Mouse (Mus musculus): ENCODE results near the gene Tspan15. TPM values are rescaled to one million over a fixed set of nuclear protein-coding genes. Genes with fewer than 3 reads are reported as not detected.

The Tspan15 gene
- polyA plus RNA-seq, 1 experiment from 2014 or later: 10.4 TPM

DNA sequence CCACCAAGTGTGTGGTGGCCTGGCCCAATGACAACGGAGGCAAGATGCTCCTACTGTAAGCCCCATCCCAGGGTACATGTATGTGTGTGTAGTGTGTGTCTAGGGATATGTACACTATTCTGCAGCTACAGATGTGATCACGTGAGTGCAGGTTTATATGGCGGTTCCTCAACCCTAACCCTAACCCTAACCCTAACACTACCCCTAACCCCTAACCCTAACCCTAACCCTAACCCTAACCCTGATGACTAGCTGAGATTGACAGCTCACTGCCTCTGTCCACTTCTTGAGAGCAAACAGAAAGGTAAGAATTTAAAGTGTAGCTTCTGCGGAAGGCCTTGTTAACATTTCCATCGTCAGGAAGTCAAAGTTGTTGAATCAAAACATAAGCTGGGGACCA lies 27.2 kb upstream of the Tspan15 start:
- Histone ChIP-seq H3K9ac (ENCODE audit: low read length) (no peak overlapping the region), H3K36me3 (ENCODE audit: control insufficient read depth, insufficient read depth, low read length) (no peaks in the 10 kb centered on the region), H3K9me3 (ENCODE audit: control insufficient read depth, low read length) (no peaks in the 10 kb centered on the region), H3K27me3 (ENCODE audit: control insufficient read depth, insufficient read depth, low read length) (no peaks in the 10 kb centered on the region), H3K4me3 (ENCODE audit: low read depth, low read length) (no peak overlapping the region), H3K27ac (replicated peaks; ENCODE audit: low read depth, low read length) (no peak overlapping the region), H3K4me1 (ENCODE audit: control insufficient read depth, insufficient read depth, low read length) (no peaks in the 10 kb centered on the region), H3K4me2 (ENCODE audit: low read depth, severe bottlenecking) (no peak overlapping the region)
- DNase-seq (ENCODE audit: low spot score): no peak
- WGBS: 89% methylated on average over 5 of the region's 5 CpGs
- ATAC-seq (ENCODE audit: insufficient number of reproducible peaks, low FRiP score, low TSS enrichment, low read depth): no peak

DNA sequence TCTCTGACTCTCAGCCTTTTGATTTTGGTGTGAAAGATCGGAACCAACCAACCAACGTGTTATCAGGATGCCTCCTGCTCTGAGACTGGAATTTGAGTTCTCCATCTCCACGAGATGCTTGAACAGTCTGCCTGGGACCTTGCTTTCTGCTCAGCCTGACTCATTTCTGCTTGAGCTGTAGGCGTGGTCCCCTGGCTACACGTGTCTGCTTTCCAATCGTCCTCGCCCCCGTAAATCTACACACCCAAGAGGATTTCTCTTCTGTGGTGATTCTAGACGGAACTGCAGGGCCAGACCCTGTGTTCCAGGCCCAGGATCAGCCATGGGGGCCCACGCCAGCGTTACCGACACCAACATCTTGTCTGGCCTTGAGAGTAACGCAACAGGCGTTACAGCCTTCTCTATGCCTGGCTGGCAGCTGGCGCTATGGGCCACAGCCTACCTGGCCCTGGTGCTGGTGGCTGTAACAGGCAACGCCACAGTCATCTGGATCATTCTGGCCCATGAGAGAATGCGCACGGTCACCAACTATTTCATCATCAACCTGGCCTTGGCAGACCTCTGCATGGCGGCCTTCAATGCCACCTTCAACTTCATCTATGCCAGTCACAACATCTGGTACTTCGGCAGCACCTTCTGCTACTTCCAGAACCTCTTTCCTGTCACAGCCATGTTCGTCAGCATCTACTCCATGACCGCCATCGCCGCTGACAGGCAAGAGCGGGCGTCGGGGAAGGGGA lies 21.6 kb upstream of the Tspan15 start:
- ATAC-seq (ENCODE audit: insufficient number of reproducible peaks, low FRiP score, low TSS enrichment, low read depth) (no peak), DNase-seq (ENCODE audit: low spot score) (no peak)
- H3K36me3 ChIP-seq (ENCODE audit: control insufficient read depth, insufficient read depth, low read length): no peaks in the 10 kb centered on the region
- H3K9ac ChIP-seq (ENCODE audit: low read length): no peak overlapping the region
- no peak overlapping the region for H3K27ac ChIP-seq (replicated peaks; ENCODE audit: low read depth, low read length)
- no peak overlapping the region for H3K4me3 ChIP-seq (ENCODE audit: low read depth, low read length)
- H3K4me2 ChIP-seq (ENCODE audit: low read depth, severe bottlenecking): no peak overlapping the region
- 88% methylated on average over 27 of the region's 27 CpGs for WGBS
- H3K9me3 ChIP-seq (ENCODE audit: control insufficient read depth, low read length): no peaks in the 10 kb centered on the region
- H3K4me1 ChIP-seq (ENCODE audit: control insufficient read depth, insufficient read depth, low read length): no peaks in the 10 kb centered on the region
- no peaks in the 10 kb centered on the region for H3K27me3 ChIP-seq (ENCODE audit: control insufficient read depth, insufficient read depth, low read length)

DNA sequence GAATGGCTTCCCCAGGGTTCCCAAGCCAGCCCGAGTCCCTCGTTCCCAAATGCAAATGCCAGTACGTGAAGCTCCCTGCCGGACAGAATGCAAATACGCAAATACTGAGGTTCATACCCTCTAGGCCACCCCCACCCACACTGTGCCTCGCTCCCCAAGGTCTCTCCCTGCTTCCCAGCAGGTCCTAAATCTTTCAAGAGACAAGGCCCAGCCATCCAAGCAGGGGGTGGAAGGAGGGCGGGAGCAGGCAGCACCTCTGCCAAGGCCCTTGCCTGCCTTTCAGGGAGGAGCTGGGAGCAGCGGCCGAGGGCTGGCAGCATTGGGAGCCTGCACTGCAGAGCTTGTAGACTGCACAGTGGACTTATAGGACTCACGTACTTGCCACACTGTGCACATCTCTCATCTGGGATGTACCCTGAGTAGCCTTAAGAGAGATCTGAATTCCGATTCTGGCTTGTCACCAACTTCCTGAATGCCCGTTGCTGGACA lies 21.0 kb upstream of the Tspan15 start, which contains the start of gene Tacr2:
Gene Tacr2, plus strand, starts transcription at position 439 of the 489 bp plus-strand sequence.
- Histone ChIP-seq H3K36me3 (ENCODE audit: control insufficient read depth, insufficient read depth, low read length) (no peaks in the 10 kb centered on the region), H3K27me3 (ENCODE audit: control insufficient read depth, insufficient read depth, low read length) (no peaks in the 10 kb centered on the region), H3K4me1 (ENCODE audit: control insufficient read depth, insufficient read depth, low read length) (no peaks in the 10 kb centered on the region), H3K27ac (replicated peaks; ENCODE audit: low read depth, low read length) (no peak within 1 kb of the TSS), H3K9ac (ENCODE audit: low read length) (no peak within 1 kb of the TSS), H3K4me2 (ENCODE audit: low read depth, severe bottlenecking) (no peak within 1 kb of the TSS), H3K4me3 (ENCODE audit: low read depth, low read length) (no peak within 1 kb of the TSS), H3K9me3 (ENCODE audit: control insufficient read depth, low read length) (no peaks in the 10 kb centered on the region)
- DNase-seq (ENCODE audit: low spot score): no peak
- ATAC-seq (ENCODE audit: insufficient number of reproducible peaks, low FRiP score, low TSS enrichment, low read depth): no peak
- WGBS: 52% methylated on average over 12 of the region's 12 CpGs

DNA sequence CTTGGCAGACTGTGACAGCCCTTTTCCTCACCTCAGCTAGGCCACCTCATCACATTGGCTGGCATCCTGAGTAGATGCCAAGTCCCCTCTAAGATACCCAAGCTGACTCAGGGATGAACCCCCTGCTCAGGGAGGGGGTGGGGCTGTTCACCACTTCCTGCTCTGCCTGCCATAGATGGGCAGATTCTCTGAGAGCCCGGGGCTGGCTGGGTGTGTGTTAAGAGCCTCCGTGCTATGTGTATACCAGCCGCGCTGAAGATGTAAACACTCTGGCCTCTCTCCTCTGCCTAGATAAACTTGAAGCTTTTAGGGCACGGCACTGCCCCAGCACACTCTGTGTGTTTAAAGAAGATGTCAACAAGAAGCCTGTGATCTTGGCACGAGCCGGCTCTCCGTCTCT lies 16.8 kb upstream of the Tspan15 start:
- WGBS: 33% methylated on average over 8 of the region's 8 CpGs
- H3K27me3 ChIP-seq (ENCODE audit: control insufficient read depth, insufficient read depth, low read length): no peaks in the 10 kb centered on the region
- no peak overlapping the region for H3K4me2 ChIP-seq (ENCODE audit: low read depth, severe bottlenecking)
- H3K4me3 ChIP-seq (ENCODE audit: low read depth, low read length): no peak overlapping the region
- H3K9me3 ChIP-seq (ENCODE audit: control insufficient read depth, low read length): no peaks in the 10 kb centered on the region
- no peaks in the 10 kb centered on the region for H3K4me1 ChIP-seq (ENCODE audit: control insufficient read depth, insufficient read depth, low read length)
- H3K27ac ChIP-seq (replicated peaks; ENCODE audit: low read depth, low read length): no peak overlapping the region
- DNase-seq (ENCODE audit: low spot score): no peak
- no peaks in the 10 kb centered on the region for H3K36me3 ChIP-seq (ENCODE audit: control insufficient read depth, insufficient read depth, low read length)
- no peak for ATAC-seq (ENCODE audit: insufficient number of reproducible peaks, low FRiP score, low TSS enrichment, low read depth)
- no peak overlapping the region for H3K9ac ChIP-seq (ENCODE audit: low read length)

DNA sequence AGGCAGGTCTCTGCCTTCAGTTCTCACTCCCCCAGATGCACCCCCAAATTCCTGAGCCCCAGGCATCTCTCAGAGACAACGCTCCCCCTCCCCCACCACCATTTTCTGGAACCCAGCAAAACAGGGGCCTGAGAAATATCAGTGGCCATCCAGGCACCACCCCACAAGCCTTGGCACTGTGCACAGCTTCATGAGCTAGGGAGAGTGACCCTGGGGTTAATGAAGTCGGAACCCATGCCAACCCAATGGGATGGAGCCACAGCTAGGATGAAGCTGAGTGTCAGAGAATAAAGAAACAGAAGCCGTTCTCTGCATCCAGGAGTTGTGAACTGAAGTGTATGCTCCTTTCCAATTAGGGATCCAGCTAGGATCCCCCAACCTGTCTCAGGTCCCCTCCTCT lies 16.1 kb upstream of the Tspan15 start:
- H3K4me3 ChIP-seq (ENCODE audit: low read depth, low read length): no peak overlapping the region
- H3K27ac ChIP-seq (replicated peaks; ENCODE audit: low read depth, low read length): no peak overlapping the region
- no peaks in the 10 kb centered on the region for H3K4me1 ChIP-seq (ENCODE audit: control insufficient read depth, insufficient read depth, low read length)
- no peak for DNase-seq (ENCODE audit: low spot score)
- ATAC-seq (ENCODE audit: insufficient number of reproducible peaks, low FRiP score, low TSS enrichment, low read depth): no peak
- no peaks in the 10 kb centered on the region for H3K9me3 ChIP-seq (ENCODE audit: control insufficient read depth, low read length)
- no peak overlapping the region for H3K4me2 ChIP-seq (ENCODE audit: low read depth, severe bottlenecking)
- no peaks in the 10 kb centered on the region for H3K27me3 ChIP-seq (ENCODE audit: control insufficient read depth, insufficient read depth, low read length)
- H3K9ac ChIP-seq (ENCODE audit: low read length): no peak overlapping the region
- 68% methylated on average over 3 of the region's 3 CpGs for WGBS
- no peaks in the 10 kb centered on the region for H3K36me3 ChIP-seq (ENCODE audit: control insufficient read depth, insufficient read depth, low read length)

DNA sequence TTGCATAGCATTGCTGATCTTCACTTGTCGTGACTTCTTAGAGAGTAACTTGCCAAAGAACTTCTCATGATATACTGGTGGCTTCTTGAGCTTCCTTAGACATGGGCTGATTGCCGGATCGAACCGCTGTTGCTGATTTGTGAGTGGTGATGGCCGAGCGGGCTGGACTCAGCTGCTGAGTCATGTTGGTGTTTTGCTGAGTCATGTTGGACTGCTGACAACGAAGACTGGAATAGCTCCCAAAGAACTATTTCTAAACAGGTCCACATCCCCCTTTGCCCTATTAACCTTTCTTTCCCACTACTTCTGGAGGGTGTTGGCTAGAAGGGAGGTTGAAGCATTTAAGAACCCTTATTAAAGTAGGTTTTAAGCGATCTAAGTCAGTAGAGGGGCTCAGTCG lies 13.0 kb upstream of the Tspan15 start:
- no peaks in the 10 kb centered on the region for H3K36me3 ChIP-seq (ENCODE audit: control insufficient read depth, insufficient read depth, low read length)
- ATAC-seq (ENCODE audit: insufficient number of reproducible peaks, low FRiP score, low TSS enrichment, low read depth): no peak
- no peak overlapping the region for H3K4me2 ChIP-seq (ENCODE audit: low read depth, severe bottlenecking)
- no peaks in the 10 kb centered on the region for H3K4me1 ChIP-seq (ENCODE audit: control insufficient read depth, insufficient read depth, low read length)
- WGBS: 91% methylated on average over 9 of the region's 9 CpGs
- no peaks in the 10 kb centered on the region for H3K27me3 ChIP-seq (ENCODE audit: control insufficient read depth, insufficient read depth, low read length)
- no peaks in the 10 kb centered on the region for H3K9me3 ChIP-seq (ENCODE audit: control insufficient read depth, low read length)
- H3K4me3 ChIP-seq (ENCODE audit: low read depth, low read length): no peak overlapping the region
- no peak overlapping the region for H3K27ac ChIP-seq (replicated peaks; ENCODE audit: low read depth, low read length)
- no peak for DNase-seq (ENCODE audit: low spot score)
- H3K9ac ChIP-seq (ENCODE audit: low read length): no peak overlapping the region

DNA sequence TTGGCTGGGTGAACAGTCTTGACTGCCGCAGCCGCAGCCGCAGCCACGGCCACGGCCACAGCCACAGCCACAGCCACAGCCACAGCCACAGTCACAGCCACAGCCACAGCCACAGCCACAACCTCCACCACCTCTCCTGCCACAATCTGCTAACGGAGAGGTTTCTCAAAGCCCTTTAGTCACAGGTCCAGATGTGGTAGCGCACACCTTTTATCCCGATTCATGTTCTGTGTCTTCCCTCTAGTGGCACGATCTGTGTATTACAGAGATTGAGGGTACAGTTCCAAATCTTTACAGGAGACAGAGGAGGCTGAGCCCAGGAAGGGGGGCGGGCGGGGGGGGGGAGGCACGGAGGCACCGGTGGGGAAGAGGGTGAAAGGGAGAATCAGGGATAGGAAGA lies 11.8 kb upstream of the Tspan15 start:
- no peak overlapping the region for H3K27ac ChIP-seq (replicated peaks; ENCODE audit: low read depth, low read length)
- ATAC-seq (ENCODE audit: insufficient number of reproducible peaks, low FRiP score, low TSS enrichment, low read depth) (no peak), DNase-seq (ENCODE audit: low spot score) (peak; percentile 47)
- 47% methylated on average over 13 of the region's 13 CpGs for WGBS
- no peak overlapping the region for H3K9ac ChIP-seq (ENCODE audit: low read length)
- H3K4me2 ChIP-seq (ENCODE audit: low read depth, severe bottlenecking): no peak overlapping the region
- H3K4me3 ChIP-seq (ENCODE audit: low read depth, low read length): no peak overlapping the region
- no peaks in the 10 kb centered on the region for H3K4me1 ChIP-seq (ENCODE audit: control insufficient read depth, insufficient read depth, low read length)
- H3K36me3 ChIP-seq (ENCODE audit: control insufficient read depth, insufficient read depth, low read length): no peaks in the 10 kb centered on the region
- H3K9me3 ChIP-seq (ENCODE audit: control insufficient read depth, low read length): no peaks in the 10 kb centered on the region
- H3K27me3 ChIP-seq (ENCODE audit: control insufficient read depth, insufficient read depth, low read length): no peaks in the 10 kb centered on the region

DNA sequence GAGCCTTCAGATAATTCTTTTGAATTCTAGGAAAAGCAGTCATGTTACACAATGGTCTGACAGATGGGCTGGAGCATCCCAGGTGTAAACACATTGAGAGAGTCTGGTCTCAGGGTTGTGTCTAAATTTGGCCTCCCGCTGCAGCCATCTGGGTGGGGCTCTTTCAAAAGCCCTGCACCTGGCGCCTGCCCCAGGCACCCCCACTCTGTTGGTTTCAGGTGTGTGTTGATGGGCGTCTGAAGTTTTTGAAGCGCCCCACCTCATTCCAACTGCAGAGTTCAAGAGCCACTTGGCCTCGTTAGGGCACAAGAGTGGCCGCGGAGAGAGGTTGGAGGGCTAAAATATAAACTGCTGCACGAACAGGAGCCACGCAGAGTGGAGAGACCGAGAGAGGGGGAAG lies 11.3 kb upstream of the Tspan15 start:
- H3K9ac ChIP-seq (ENCODE audit: low read length): no peak overlapping the region
- DNase-seq (ENCODE audit: low spot score) (no peak), ATAC-seq (ENCODE audit: insufficient number of reproducible peaks, low FRiP score, low TSS enrichment, low read depth) (no peak)
- H3K4me2 ChIP-seq (ENCODE audit: low read depth, severe bottlenecking): no peak overlapping the region
- H3K36me3 ChIP-seq (ENCODE audit: control insufficient read depth, insufficient read depth, low read length): no peaks in the 10 kb centered on the region
- H3K9me3 ChIP-seq (ENCODE audit: control insufficient read depth, low read length): no peaks in the 10 kb centered on the region
- H3K27ac ChIP-seq (replicated peaks; ENCODE audit: low read depth, low read length): no peak overlapping the region
- no peaks in the 10 kb centered on the region for H3K27me3 ChIP-seq (ENCODE audit: control insufficient read depth, insufficient read depth, low read length)
- no peaks in the 10 kb centered on the region for H3K4me1 ChIP-seq (ENCODE audit: control insufficient read depth, insufficient read depth, low read length)
- H3K4me3 ChIP-seq (ENCODE audit: low read depth, low read length): no peak overlapping the region
- 79% methylated on average over 10 of the region's 10 CpGs for WGBS

DNA sequence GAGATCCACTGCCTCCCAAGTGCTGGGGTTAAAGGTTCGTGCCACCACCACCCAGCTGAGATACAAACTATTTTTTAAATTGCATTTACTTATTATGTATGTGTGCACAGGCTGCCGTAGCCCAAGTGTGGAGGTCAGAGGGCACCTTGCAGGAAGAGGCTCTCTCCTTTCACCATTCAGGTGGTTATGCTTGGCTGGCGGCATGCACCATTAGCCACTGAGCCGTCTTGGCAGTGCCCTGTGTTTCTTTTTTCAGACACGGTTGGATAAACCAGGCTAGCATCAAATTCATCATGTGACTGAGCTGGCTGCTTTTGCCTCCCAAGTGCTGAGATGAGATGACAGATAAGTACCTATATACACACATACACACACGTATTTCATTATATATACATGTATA lies 8.2 kb upstream of the Tspan15 start:
- Histone ChIP-seq H3K4me2 (ENCODE audit: low read depth, severe bottlenecking) (no peak overlapping the region), H3K36me3 (ENCODE audit: control insufficient read depth, insufficient read depth, low read length) (no peaks in the 10 kb centered on the region), H3K4me3 (ENCODE audit: low read depth, low read length) (no peak overlapping the region), H3K27me3 (ENCODE audit: control insufficient read depth, insufficient read depth, low read length) (no peaks in the 10 kb centered on the region), H3K4me1 (ENCODE audit: control insufficient read depth, insufficient read depth, low read length) (no peaks in the 10 kb centered on the region), H3K9ac (ENCODE audit: low read length) (no peak overlapping the region), H3K9me3 (ENCODE audit: control insufficient read depth, low read length) (no peaks in the 10 kb centered on the region), H3K27ac (replicated peaks; ENCODE audit: low read depth, low read length) (no peak overlapping the region)
- ATAC-seq (ENCODE audit: insufficient number of reproducible peaks, low FRiP score, low TSS enrichment, low read depth) (no peak), DNase-seq (ENCODE audit: low spot score) (no peak)
- 63% methylated on average over 6 of the region's 6 CpGs for WGBS

Data from limb, embryonic 11.5 days (tissue).